Mouse (Mus musculus): ENCODE results near the gene Bag5. TPM values are rescaled to one million over a fixed set of nuclear protein-coding genes. Genes with fewer than 3 reads are reported as not detected.

Bag5 gene
- 10 to 100 TPM in 1 of 2 experiments, 1 to 10 TPM in 1; 3.7 to 22.5 TPM for polyA plus RNA-seq (2012; fragmentation: generic; extraction: Trizol)

GRCm38 (mm10) chr12:111713004-111713651 lies at the start of gene Bag5, which contains the start of gene Apopt1:
Bag5 (minus strand) TSS chr12:111713257.
Apopt1 (plus strand) TSS chr12:111713261.

GRCm38 (mm10) chr12:111758381-111759175 lies 45.5 kb upstream of the Bag5 start, which contains the start of gene Klc1:
Klc1 (plus strand) TSS chr12:111758849.

GRCm38 (mm10) chr12:111677882-111678669 lies 35.0 kb downstream of the Bag5 start, which contains the start of gene Trmt61a:
Trmt61a (plus strand) TSS chr12:111678105.

GRCm38 (mm10) chr12:111672176-111672575 lies 40.9 kb downstream of the Bag5 start, which contains the start of gene Ckb:
Ckb (minus strand) TSS chr12:111672338.

Other genes starting within 250 kb of the Bag5 start
- gene Gm266, start 227.4 kb downstream of the Bag5 start, polyA plus RNA-seq (2012; fragmentation: generic; extraction: Trizol) = under 1 TPM in 1 of 2 experiments, not detected in 1; 0.04 TPM
- 10 to 100 TPM; 14.8 to 25.5 TPM for gene Eif5, start 175.2 kb downstream of the Bag5 start, polyA plus RNA-seq (2012; fragmentation: generic; extraction: Trizol)
- gene Mark3, start 138.7 kb downstream of the Bag5 start, polyA plus RNA-seq (2012; fragmentation: generic; extraction: Trizol) = 10 to 100 TPM in 1 of 2 experiments, 1 to 10 TPM in 1; 5.1 to 24.1 TPM
- gene Ckb, start 40.9 kb downstream of the Bag5 start, polyA plus RNA-seq (2012; fragmentation: generic; extraction: Trizol) = 1 to 10 TPM in 1 of 2 experiments, under 1 TPM in 1; 0.11 to 1.5 TPM
- 1 to 10 TPM; 4.9 to 9.1 TPM for gene Trmt61a, start 35.2 kb downstream of the Bag5 start, polyA plus RNA-seq (2012; fragmentation: generic; extraction: Trizol)
- gene Apopt1, start within 50 bp of the Bag5 start, polyA plus RNA-seq (2012; fragmentation: generic; extraction: Trizol) = 10 to 100 TPM; 19.9 to 33.9 TPM
- gene Klc1, start 45.6 kb upstream of the Bag5 start, polyA plus RNA-seq (2012; fragmentation: generic; extraction: Trizol) = 10 to 100 TPM; 43.6 to 71.2 TPM
- 1 to 10 TPM; 2.7 to 8.2 TPM for gene Xrcc3, start 100.6 kb upstream of the Bag5 start, polyA plus RNA-seq (2012; fragmentation: generic; extraction: Trizol)
- 10 to 100 TPM; 10.2 to 36.9 TPM for gene Zfyve21, start 100.9 kb upstream of the Bag5 start, polyA plus RNA-seq (2012; fragmentation: generic; extraction: Trizol)
- gene Ppp1r13b, start 194.9 kb upstream of the Bag5 start, polyA plus RNA-seq (2012; fragmentation: generic; extraction: Trizol) = 1 to 10 TPM; 1.1 to 6.1 TPM

Data from C3H10T1/2 (cell line).